Mouse (Mus musculus): Measurements from ENCODE around the gene Tle2. TPM values are rescaled to one million over a fixed set of nuclear protein-coding genes. Genes with fewer than 3 reads are reported as not detected.

Gene Tle2
- polyA plus RNA-seq, 1 experiment from 2014 or later: 27.5 TPM

DNA sequence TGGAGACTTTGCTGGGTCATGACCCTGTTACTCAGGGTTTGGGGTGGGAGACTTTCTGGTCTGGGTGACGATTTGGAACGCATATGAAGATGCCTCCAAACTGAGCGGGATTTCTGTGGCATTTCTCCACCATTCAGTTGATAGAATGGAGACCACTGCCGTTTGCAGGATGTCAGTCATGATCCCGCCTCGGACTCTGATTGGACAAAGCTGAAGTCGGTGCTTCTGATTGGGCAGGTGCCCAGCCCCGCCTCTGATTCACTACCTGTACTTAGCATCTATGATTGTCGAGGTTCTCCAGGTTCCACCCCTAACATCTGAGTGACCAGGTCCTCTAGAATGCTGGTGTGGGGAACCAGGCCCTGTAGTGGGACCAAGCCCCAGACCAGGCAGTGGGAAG lies 46.4 kb downstream of the Tle2 start:
- no peak overlapping the region for H3K9ac ChIP-seq
- H3K9me3 ChIP-seq (ENCODE audit: low read depth, low read length): no peaks in the 10 kb centered on the region
- no peak overlapping the region for H3K4me2 ChIP-seq
- no peak overlapping the region for H3K27ac ChIP-seq (ENCODE audit: low read depth)
- no peak for DNase-seq
- WGBS: 60% methylated on average over 9 of the region's 9 CpGs
- ATAC-seq (ENCODE audit: insufficient read depth): no peak
- no peak overlapping the region for H3K4me3 ChIP-seq (ENCODE audit: low read depth, low read length)
- no peaks in the 10 kb centered on the region for H3K27me3 ChIP-seq (ENCODE audit: insufficient read depth, low read length)
- TF ChIP-seq CTCF (IDR thresholded peaks at IDR 0.05; ENCODE audit: low read depth): no peak
- peaks cover 38% of the 10 kb centered on the region for H3K36me3 ChIP-seq (ENCODE audit: insufficient read depth)
- H3K4me1 ChIP-seq (ENCODE audit: insufficient read depth): no peaks in the 10 kb centered on the region

DNA sequence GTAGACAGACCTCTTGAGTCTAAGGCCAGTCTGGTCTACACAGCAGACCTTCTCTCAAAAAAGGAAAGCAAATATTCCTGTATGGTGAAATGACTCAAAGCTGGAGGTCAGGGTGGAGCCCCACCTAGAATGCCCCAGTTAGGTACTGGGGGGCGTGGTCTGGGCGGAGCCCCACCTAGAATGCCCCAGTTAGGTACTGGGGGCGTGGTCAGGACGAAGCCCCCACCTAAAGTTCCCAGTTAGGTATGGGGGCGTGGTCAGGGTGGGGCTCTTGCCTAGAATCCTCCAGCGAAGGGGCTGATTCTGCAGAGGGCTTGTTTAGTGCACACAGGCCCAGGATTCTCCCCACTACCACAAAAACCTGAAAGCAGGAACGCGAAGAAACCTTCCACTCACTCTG lies 49.1 kb downstream of the Tle2 start:
- Histone ChIP-seq H3K36me3 (ENCODE audit: insufficient read depth) (peaks cover 38% of the 10 kb centered on the region), H3K9ac (no peak overlapping the region), H3K9me3 (ENCODE audit: low read depth, low read length) (no peaks in the 10 kb centered on the region), H3K4me2 (no peak overlapping the region), H3K27me3 (ENCODE audit: insufficient read depth, low read length) (no peaks in the 10 kb centered on the region), H3K27ac (ENCODE audit: low read depth) (no peak overlapping the region), H3K4me1 (ENCODE audit: insufficient read depth) (peaks cover 11% of the 10 kb centered on the region), H3K4me3 (ENCODE audit: low read depth, low read length) (no peak overlapping the region)
- TF ChIP-seq CTCF (IDR thresholded peaks at IDR 0.05; ENCODE audit: low read depth): no peak
- ATAC-seq (ENCODE audit: insufficient read depth): no peak
- WGBS: 58% methylated on average over 8 of the region's 8 CpGs
- no peak for DNase-seq

DNA sequence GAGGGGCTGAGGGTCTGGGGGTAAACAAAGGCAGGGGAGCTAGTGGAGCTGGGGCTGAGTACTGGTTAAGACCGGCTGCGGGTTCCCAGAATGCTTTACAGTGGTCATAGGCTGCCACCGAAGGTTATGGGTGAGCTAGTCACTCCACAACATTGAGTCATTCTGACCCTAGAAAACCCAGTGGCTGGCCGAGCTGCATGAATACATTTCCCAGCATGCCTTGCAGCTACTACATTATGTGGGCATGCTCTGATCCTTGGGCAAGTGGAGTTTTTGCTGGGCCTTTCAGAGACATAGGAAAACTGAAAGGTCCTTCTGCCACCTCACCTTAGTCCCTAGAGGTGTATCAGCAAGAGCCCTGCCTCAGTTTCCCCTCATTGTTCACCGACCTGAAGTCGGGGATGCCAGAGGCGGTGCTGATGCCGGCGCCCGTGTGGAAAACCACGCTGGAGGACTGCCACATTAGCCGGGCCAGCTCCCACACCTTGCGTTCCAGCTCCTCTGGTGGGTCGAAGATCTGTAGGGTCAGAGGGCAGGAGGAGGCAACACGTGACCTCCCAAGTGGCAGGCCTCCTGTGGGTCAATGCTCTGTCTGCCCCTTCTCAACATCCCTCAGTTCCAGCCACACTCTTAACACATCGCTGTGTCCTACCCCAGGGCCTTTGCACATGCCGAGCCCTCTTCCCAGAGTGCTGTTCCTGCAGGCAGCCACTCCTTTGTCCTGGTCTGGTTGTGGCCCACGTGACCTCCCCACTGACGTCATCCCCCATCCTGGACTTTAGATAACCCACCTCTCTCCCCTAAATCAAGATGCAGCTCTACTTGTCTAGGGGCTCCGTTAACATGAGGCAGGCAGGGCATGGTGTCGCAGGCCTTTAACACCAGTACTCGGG lies 52.0 kb downstream of the Tle2 start:
- peak overlapping the region; percentile 67 for H3K4me2 ChIP-seq
- TF ChIP-seq CTCF (IDR thresholded peaks at IDR 0.05; ENCODE audit: low read depth): no peak
- peak overlapping the region; percentile 61 for H3K4me3 ChIP-seq (ENCODE audit: low read depth, low read length)
- 86% methylated on average over 22 of the region's 22 CpGs for WGBS
- no peaks in the 10 kb centered on the region for H3K27me3 ChIP-seq (ENCODE audit: insufficient read depth, low read length)
- DNase-seq (peak; percentile 11), ATAC-seq (ENCODE audit: insufficient read depth) (peak; percentile 5; the same call in 1 of the 2 replicates)
- H3K4me1 ChIP-seq (ENCODE audit: insufficient read depth): peaks cover 11% of the 10 kb centered on the region
- peak overlapping the region; percentile 74 for H3K9ac ChIP-seq
- H3K36me3 ChIP-seq (ENCODE audit: insufficient read depth): peaks cover 38% of the 10 kb centered on the region
- H3K9me3 ChIP-seq (ENCODE audit: low read depth, low read length): no peaks in the 10 kb centered on the region
- peak overlapping the region; percentile 92 for H3K27ac ChIP-seq (ENCODE audit: low read depth)

DNA sequence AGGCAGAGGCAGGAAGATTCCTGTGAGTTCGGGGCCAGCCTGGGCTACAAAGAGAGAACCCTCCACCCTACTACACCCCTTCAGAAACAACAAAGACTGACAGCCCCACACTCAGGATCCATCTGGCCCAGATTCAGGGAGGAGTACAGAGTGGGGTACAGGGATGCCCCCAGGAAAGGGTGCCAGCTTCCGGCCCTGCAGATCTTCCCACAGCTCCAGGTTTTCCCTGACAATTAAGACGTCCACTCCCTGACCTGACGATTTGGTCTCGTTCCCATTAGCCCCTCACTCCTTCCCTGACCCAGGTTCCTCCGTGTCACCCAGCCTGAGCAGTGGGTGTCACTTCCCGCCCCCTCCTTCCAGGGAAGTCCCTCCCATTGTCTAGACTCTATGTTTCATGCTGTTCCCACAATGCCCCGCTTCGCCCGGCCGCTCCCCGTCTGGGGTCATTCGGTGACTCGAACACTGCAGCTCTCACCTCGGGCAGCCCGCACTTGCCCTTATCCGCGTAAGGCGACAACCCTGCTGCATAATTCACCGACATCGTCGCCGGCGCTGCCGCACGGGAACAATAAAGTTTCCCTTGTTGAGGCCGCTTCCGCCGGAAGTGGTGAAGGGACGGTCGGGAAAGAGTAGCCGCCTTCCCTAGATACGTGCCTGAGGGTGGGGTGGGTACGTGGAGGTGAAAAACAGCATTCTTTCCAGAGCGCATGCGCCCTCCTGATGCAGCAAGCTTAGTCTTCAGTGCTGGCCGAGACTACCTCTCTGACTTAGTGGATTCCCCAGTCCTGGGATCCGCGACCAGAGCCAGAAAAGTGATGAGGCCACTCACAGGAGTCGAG lies 52.9 kb downstream of the Tle2 start, which contains the start of gene Sirt6:
Sirt6 (minus strand) TSS at position 804 of the 842 bp plus-strand sequence.
- peak within 1 kb of the TSS; percentile 74 for H3K9ac ChIP-seq
- ATAC-seq (ENCODE audit: insufficient read depth) (peak; percentile 93), DNase-seq (peak; percentile 96)
- peak within 1 kb of the TSS; percentile 92 for H3K27ac ChIP-seq (ENCODE audit: low read depth)
- peak within 1 kb of the TSS; percentile 67 for H3K4me2 ChIP-seq
- peaks cover 31% of the 10 kb centered on the region for H3K36me3 ChIP-seq (ENCODE audit: insufficient read depth)
- H3K4me1 ChIP-seq (ENCODE audit: insufficient read depth): peaks cover 11% of the 10 kb centered on the region
- 4% methylated on average over 40 of the region's 40 CpGs for WGBS
- TF ChIP-seq CTCF (IDR thresholded peaks at IDR 0.05; ENCODE audit: low read depth): no peak
- H3K27me3 ChIP-seq (ENCODE audit: insufficient read depth, low read length): no peaks in the 10 kb centered on the region
- no peaks in the 10 kb centered on the region for H3K9me3 ChIP-seq (ENCODE audit: low read depth, low read length)
- H3K4me3 ChIP-seq (ENCODE audit: low read depth, low read length): peak within 1 kb of the TSS; percentile 61

DNA sequence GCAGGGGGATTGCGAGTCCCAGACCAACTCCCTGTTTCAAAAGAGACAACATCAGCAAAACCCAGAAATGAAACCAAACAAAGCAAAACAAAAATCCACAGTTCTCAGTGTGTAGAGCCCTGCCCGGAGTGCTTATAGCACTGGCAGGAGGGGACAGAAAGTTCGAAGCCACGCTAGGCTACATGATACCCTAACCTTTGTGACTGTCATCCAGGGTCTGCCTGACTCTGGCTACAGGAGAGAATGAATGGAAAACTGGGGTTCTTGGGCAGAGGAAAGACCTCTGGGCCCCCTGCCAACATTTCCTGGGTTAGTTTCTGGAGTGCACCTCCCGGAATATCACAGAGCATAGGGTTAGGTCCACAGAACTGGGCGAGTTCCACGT lies 53.5 kb downstream of the Tle2 start:
- WGBS: 40% methylated on average over 7 of the region's 7 CpGs
- Histone ChIP-seq H3K4me2 (peak overlapping the region; percentile 67), H3K9me3 (ENCODE audit: low read depth, low read length) (no peaks in the 10 kb centered on the region), H3K4me3 (ENCODE audit: low read depth, low read length) (peak overlapping the region; percentile 61), H3K9ac (peak overlapping the region; percentile 74), H3K27ac (ENCODE audit: low read depth) (peak overlapping the region; percentile 92), H3K36me3 (ENCODE audit: insufficient read depth) (peaks cover 25% of the 10 kb centered on the region), H3K27me3 (ENCODE audit: insufficient read depth, low read length) (no peaks in the 10 kb centered on the region), H3K4me1 (ENCODE audit: insufficient read depth) (peaks cover 11% of the 10 kb centered on the region)
- ATAC-seq (ENCODE audit: insufficient read depth) (peak; percentile 25), DNase-seq (no peak)
- no peak for TF ChIP-seq CTCF (IDR thresholded peaks at IDR 0.05; ENCODE audit: low read depth)

DNA sequence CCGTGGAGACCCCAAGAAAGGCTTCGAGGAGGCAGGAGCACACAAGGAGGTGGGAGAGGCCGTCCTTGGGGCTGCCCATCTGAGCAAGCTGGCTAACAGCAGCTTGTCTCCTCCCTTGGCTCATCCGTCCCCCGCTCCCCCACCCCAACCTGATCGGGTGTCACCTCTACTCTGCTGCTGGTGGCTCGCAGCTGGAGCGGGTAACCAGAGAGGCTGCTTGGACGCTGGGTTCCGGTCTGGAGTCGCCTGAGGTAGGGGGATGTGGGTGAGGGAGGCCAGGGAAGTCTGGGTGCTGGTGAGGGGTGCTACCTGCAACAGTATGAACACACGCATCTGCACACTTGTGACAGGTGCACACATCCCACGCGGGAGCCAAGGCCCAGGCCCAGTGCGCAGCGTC lies 54.0 kb downstream of the Tle2 start, which contains the start of gene Ankrd24:
Ankrd24 (plus strand) TSS at position 151 of the 400 bp plus-strand sequence.
- H3K4me3 ChIP-seq (ENCODE audit: low read depth, low read length): peak within 1 kb of the TSS; percentile 61
- peaks cover 13% of the 10 kb centered on the region for H3K4me1 ChIP-seq (ENCODE audit: insufficient read depth)
- H3K4me2 ChIP-seq: peak within 1 kb of the TSS; percentile 67
- no peaks in the 10 kb centered on the region for H3K9me3 ChIP-seq (ENCODE audit: low read depth, low read length)
- peak within 1 kb of the TSS; percentile 92 for H3K27ac ChIP-seq (ENCODE audit: low read depth)
- peaks cover 21% of the 10 kb centered on the region for H3K36me3 ChIP-seq (ENCODE audit: insufficient read depth)
- DNase-seq (no peak), ATAC-seq (ENCODE audit: insufficient read depth) (no peak)
- peak within 1 kb of the TSS; percentile 74 for H3K9ac ChIP-seq
- TF ChIP-seq CTCF (IDR thresholded peaks at IDR 0.05; ENCODE audit: low read depth): no peak
- no peaks in the 10 kb centered on the region for H3K27me3 ChIP-seq (ENCODE audit: insufficient read depth, low read length)
- 74% methylated on average over 16 of the region's 16 CpGs for WGBS
